Mouse (Mus musculus) cerebellum, adult 9-10 months (tissue): ENCODE results near the gene Slx1b.

Experiments
- DNase-seq: peaks from one replicate; pipeline ENCODE4 v3.0.0; 2022

Gene Slx1b

GRCm38 (mm10) chr7:126672111-126672510, 23.5 kb downstream of the Slx1b start:
- no peak for DNase-seq

- DNase-seq: no peak
These were observed 25.4 kb downstream of the Slx1b start for GRCm38 (mm10) chr7:126670152-126670551.

DNA sequence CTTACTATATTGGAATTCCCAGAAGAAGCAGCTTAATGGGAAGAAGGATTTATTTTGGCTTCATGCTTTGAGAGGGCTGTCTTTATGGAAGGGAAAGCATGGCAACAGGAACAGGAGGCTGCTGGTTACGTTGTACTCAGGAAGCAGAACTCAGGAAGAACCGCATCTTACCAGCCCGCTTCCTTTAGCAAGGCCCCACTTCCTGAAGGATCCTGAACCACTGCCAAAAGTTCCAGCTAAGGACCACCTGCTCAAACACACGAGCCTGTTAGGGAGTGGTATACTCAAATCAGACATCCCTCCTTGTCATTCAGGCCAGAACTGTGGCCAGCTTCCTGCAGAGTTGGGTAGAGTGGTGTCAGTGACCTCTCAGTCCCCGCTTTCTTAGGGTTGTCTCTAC, 27.1 kb downstream of the Slx1b start:
- no peak for DNase-seq

DNA sequence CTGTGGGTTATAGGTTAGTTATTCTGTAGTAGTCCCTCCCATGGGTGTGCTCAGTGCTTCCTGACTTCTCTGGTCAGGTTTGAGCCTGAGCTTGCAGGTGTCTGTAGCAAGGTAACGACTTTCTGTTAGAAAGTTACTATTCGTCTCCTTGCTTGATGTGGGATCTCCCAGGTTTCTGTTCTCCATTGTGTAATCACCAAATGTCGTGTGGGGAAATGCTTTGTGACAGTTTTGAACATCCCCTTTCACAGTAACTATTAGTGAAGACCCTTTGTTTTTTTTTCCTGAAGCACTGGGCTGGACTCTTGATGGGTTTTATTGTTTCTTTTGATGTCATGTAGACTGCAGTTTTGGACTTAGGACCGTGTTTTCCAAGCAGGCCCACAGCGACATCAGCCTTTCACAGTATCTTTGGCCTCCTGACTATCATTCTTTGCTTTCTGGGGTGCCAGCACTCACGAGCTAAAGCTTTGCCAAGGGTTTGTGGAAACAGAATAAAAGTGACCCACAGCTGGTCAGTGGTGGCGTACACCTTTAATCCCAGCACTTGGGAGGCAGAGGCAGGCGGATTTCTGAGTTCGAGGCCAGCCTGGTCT, 28.0 kb downstream of the Slx1b start:
- DNase-seq: no peak

- no peak for DNase-seq
These were observed 30.3 kb downstream of the Slx1b start for GRCm38 (mm10) chr7:126665269-126665668.

- DNase-seq: no peak
These were observed 31.9 kb downstream of the Slx1b start for GRCm38 (mm10) chr7:126663646-126664045.

- DNase-seq: no peak
These were observed 35.8 kb downstream of the Slx1b start for GRCm38 (mm10) chr7:126659771-126660170.

DNA sequence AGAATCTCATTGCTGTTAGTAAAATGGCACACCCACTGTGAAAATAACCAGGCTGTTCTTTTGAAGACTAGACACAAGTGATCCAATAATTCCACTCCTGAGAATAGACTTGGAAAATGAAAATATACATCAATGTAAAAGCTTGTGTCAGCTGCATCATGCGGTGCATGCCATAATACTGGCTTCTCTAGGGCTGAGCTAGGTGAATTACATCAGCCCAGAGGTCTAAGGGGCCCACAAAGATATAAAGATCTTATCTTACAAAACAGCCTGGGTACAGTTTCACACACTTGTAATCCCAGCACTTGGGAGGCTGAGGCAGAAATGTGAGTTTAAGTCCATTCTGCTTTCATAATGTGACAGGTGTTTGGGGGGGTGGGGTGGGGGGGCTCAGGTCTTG, 38.1 kb downstream of the Slx1b start:
- no peak for DNase-seq

GRCm38 (mm10) chr7:126655695-126656094, 39.9 kb downstream of the Slx1b start:
- no peak for DNase-seq

DNA sequence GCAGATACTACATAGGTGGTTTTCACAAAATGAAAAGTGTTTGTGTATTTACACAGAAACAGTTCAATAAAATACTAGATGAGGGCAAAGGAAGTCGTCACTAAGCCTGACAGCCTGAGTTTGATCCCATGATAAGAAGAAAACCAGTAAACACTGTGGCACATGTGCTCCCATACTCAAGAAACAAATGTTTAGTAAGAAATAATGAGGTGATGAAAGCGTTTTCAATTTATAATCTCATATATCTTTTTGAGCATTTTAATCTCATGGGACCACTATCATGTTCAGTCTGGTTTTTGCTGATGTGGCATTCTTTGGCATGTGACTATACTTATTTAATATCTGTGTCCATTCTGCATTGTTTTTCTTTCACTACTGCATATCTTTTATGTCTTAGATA, 41.6 kb downstream of the Slx1b start:
- DNase-seq: no peak

DNA sequence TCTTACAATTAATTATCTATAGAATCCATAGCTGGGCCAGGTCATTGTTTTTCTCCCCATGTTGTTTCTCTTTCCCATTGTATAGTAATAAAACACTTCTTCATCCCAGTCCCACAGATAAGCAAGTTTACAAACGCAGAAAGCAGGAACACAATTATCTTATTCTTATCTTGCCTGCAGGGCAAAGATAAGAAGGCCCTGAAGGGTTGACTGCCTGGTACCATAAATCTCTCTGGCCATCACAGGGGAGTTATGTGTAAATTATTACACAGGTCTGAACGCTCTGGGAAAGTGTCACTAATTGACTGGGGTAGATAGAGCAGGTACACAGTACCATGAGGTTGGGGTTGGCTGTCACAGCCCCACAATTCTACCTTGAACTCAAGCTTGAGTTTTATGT, 44.7 kb downstream of the Slx1b start:
- DNase-seq: no peak

- peak; percentile 93 for DNase-seq
These were observed 46.1 kb downstream of the Slx1b start, which contains the start of gene Sgf29 for GRCm38 (mm10) chr7:126649231-126650051. Gene Sgf29, plus strand, starts transcription at chr7:126649309.

GRCm38 (mm10) chr7:126648486-126648885, 47.1 kb downstream of the Slx1b start:
- DNase-seq: peak; percentile 44

GRCm38 (mm10) chr7:126645708-126646107, 49.9 kb downstream of the Slx1b start:
- DNase-seq: no peak

DNA sequence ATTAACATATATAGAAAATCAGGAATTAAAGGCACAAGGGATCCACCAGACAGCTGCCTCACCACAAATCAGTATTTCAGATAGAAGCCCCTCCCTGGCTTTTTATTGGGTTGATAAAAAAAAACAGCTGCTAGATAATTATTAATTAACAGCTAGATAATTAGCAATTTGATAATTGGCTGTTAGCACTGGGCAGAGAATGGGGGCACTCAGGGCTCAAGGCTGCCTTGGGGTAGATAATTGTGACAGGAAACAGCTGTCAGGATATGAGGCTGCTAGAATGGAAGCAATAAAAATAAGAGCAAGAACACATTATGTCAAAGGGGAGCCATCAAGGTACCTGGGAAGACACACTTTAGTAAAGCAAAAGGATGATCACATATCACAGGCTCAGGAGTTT, 50.7 kb downstream of the Slx1b start:
- DNase-seq: no peak

DNA sequence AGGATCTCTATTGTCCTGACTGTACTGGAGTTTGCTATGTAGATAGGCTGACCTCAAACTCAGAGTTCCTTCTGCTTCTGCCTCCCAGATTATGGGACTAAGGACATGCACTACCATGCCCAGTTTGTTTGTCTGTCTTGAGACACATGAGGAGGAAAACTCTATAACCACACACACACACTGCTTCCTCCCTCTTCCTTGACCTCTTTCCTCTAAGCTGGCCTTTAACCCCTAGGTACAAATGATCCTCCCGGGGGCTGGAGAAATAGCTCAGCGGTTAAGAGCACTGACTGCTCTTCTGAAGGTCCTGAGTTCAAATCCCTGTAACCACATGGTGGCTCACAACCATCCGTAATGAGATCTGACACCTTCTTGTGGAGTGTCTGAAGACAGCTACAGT, 51.2 kb downstream of the Slx1b start:
- no peak for DNase-seq

GRCm38 (mm10) chr7:126643244-126643617, 52.4 kb downstream of the Slx1b start:
- DNase-seq: peak; percentile 71

- DNase-seq: no peak
These were observed 52.9 kb downstream of the Slx1b start for GRCm38 (mm10) chr7:126642545-126643243.
